Mouse (Mus musculus): ENCODE data around the gene Uvrag.

GRCm38 (mm10) chr7:98959246-98959645 is 181.7 kb downstream of the Uvrag start:
- TF ChIP-seq CTCF (conservative IDR thresholded peaks at IDR 0.05; ENCODE audit: low read length) (no peak), POU5F1 (IDR thresholded peaks at IDR 0.05; ENCODE audit: borderline replicate concordance, low read length) (no peak), NANOG (IDR thresholded peaks at IDR 0.05; ENCODE audit: borderline replicate concordance, low read length) (no peak)
